Comparison of ENCODE assay signal across 12 mouse cellular contexts in the genomic region with DNA sequence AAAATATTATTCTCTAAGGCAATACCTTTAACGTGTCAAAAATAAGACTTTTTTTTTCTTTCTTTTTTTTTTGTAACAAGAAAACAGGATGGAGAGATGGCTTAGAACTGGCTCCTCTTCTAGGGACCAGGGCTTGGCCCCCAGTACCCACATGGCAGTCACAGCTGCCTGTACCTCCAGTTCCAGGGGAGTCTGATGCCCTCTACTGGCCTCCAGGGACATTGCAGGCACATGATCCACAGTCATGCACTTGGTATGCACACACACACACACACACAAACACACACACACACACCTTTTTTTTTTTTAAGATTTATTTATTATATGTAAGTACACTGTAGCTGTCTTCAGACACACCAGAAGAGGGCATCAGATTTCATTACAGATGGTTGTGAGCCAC. TPM values are rescaled to one million over a fixed set of nuclear protein-coding genes. Genes with fewer than 3 reads are reported as not detected.
DNase-seq lines count a peak whose midpoint lies in the region; ATAC-seq and TF ChIP-seq lines count a peak whose summit lies in the region.
"Had no signal": no experiment of that assay in that cellular context is flagged by ENCODE, and none has a peak within 500 bp of the region (broad histone marks: within the 10 kb centered on the region; RNA-seq: fewer than 3 reads in every experiment).

No protein-coding gene starts in this region.

- no peaks in the 10 kb centered on the region for H3K27me3 ChIP-seq in forebrain, embryonic 14.5 days (replicated peaks; ENCODE audit: control insufficient read depth, insufficient read depth, low read length)
- H3K27me3 ChIP-seq in forebrain, embryonic 13.5 days, result no peaks in the 10 kb centered on the region
- H3K27me3 ChIP-seq in midbrain, embryonic 14.5 days (ENCODE audit: control insufficient read depth, insufficient read depth, low read length), result no peaks in the 10 kb centered on the region
- no peaks in the 10 kb centered on the region for H3K27me3 ChIP-seq in midbrain, embryonic 16.5 days (ENCODE audit: control insufficient read depth, insufficient read depth, low read depth, low read length)
- H3K27me3 ChIP-seq: hindbrain, embryonic 12.5 days; limb, embryonic 13.5 days; neural tube, embryonic 13.5 days had no signal

- peak; percentile 13 for DNase-seq in forebrain, embryonic 14.5 days (ENCODE audit: low spot score)
- DNase-seq in midbrain, embryonic 14.5 days, result peak; percentile 26
- peak; percentile 64 for DNase-seq in naive thymus-derived CD4-positive, alpha-beta T cell, adult 2 months (ENCODE audit: low read depth)
- no peak for DNase-seq in layer of hippocampus, adult 8-10 months (ENCODE audit: low spot score in 2 of 2)
- DNase-seq in kidney, adult 11 months, result no peak

- TF ChIP-seq POLR2A in bone marrow, adult 2 months (IDR thresholded peaks at IDR 0.05; ENCODE audit: borderline replicate concordance, control insufficient read depth, low read depth, low read length), result no peak

- TF ChIP-seq CTCF in bone marrow, adult 2 months (IDR thresholded peaks at IDR 0.05; ENCODE audit: control insufficient read depth, insufficient read depth, low read length), result peak; percentile 78

- no peak for ATAC-seq in forebrain, embryonic 14.5 days
- no peak for ATAC-seq in forebrain, embryonic 13.5 days
- no peak for ATAC-seq in midbrain, embryonic 14.5 days (ENCODE audit: low FRiP score, low TSS enrichment)
- no peak for ATAC-seq in midbrain, embryonic 16.5 days

- no peak overlapping the region for H3K9ac ChIP-seq in forebrain, embryonic 14.5 days (ENCODE audit: low read length)
- no peak overlapping the region for H3K9ac ChIP-seq in forebrain, embryonic 13.5 days
- H3K9ac ChIP-seq in midbrain, embryonic 14.5 days (replicated peaks; ENCODE audit: low read length), result no peak overlapping the region
- no peak overlapping the region for H3K9ac ChIP-seq in midbrain, embryonic 16.5 days (ENCODE audit: low read depth, low read length)
- H3K9ac ChIP-seq: hindbrain, embryonic 12.5 days; limb, embryonic 13.5 days; neural tube, embryonic 13.5 days had no signal

- no peak overlapping the region for H3K27ac ChIP-seq in forebrain, embryonic 14.5 days (ENCODE audit: low read depth, low read length)
- H3K27ac ChIP-seq in forebrain, embryonic 13.5 days, result no peak overlapping the region
- no peak overlapping the region for H3K27ac ChIP-seq in midbrain, embryonic 14.5 days (replicated peaks; ENCODE audit: low read depth, low read length)
- H3K27ac ChIP-seq in midbrain, embryonic 16.5 days (ENCODE audit: low read length), result no peak overlapping the region
- no peak overlapping the region for H3K27ac ChIP-seq in bone marrow, adult 2 months (ENCODE audit: control insufficient read depth, insufficient read depth, low read depth, low read length, poor library complexity)
- H3K27ac ChIP-seq: hindbrain, embryonic 12.5 days; limb, embryonic 13.5 days; neural tube, embryonic 13.5 days had no signal

- H3K4me1 ChIP-seq in forebrain, embryonic 14.5 days (ENCODE audit: control insufficient read depth, insufficient read depth, low read length), result no peaks in the 10 kb centered on the region
- H3K4me1 ChIP-seq in forebrain, embryonic 13.5 days, result no peaks in the 10 kb centered on the region
- no peaks in the 10 kb centered on the region for H3K4me1 ChIP-seq in midbrain, embryonic 14.5 days (ENCODE audit: control insufficient read depth, insufficient read depth, low read length)
- no peaks in the 10 kb centered on the region for H3K4me1 ChIP-seq in midbrain, embryonic 16.5 days (ENCODE audit: control insufficient read depth, insufficient read depth, low read length)
- peaks cover 6% of the 10 kb centered on the region; the same call in 1 of the 2 replicates for H3K4me1 ChIP-seq in bone marrow, adult 2 months (ENCODE audit: control insufficient read depth, insufficient read depth, low read length)
- H3K4me1 ChIP-seq: hindbrain, embryonic 12.5 days; limb, embryonic 13.5 days; neural tube, embryonic 13.5 days had no signal

- H3K4me2 ChIP-seq in forebrain, embryonic 14.5 days (ENCODE audit: low read length), result no peak overlapping the region
- H3K4me2 ChIP-seq in forebrain, embryonic 13.5 days, result no peak overlapping the region
- H3K4me2 ChIP-seq in midbrain, embryonic 14.5 days (ENCODE audit: low read length), result no peak overlapping the region
- H3K4me2 ChIP-seq in midbrain, embryonic 16.5 days (ENCODE audit: low read length), result no peak overlapping the region
- H3K4me2 ChIP-seq: hindbrain, embryonic 12.5 days; limb, embryonic 13.5 days; neural tube, embryonic 13.5 days had no signal

- WGBS in forebrain, embryonic 14.5 days, result 94% methylated on average over 1 of the region's 1 CpGs
- 83% methylated on average over 1 of the region's 1 CpGs for WGBS in forebrain, embryonic 13.5 days
- WGBS in midbrain, embryonic 14.5 days, result 95% methylated on average over 1 of the region's 1 CpGs
- WGBS in midbrain, embryonic 16.5 days, result 89% methylated on average over 1 of the region's 1 CpGs
- 84% methylated on average over 1 of the region's 1 CpGs for WGBS in bone marrow, adult 2 months

- no peaks in the 10 kb centered on the region for H3K9me3 ChIP-seq in forebrain, embryonic 14.5 days (replicated peaks; ENCODE audit: control insufficient read depth, low read length)
- H3K9me3 ChIP-seq in forebrain, embryonic 13.5 days (replicated peaks), result no peaks in the 10 kb centered on the region
- H3K9me3 ChIP-seq in midbrain, embryonic 14.5 days (ENCODE audit: control insufficient read depth, low read length), result no peaks in the 10 kb centered on the region
- H3K9me3 ChIP-seq in midbrain, embryonic 16.5 days (replicated peaks; ENCODE audit: control insufficient read depth, low read length, poor library complexity, severe bottlenecking), result no peaks in the 10 kb centered on the region
- H3K9me3 ChIP-seq: hindbrain, embryonic 12.5 days; limb, embryonic 13.5 days; neural tube, embryonic 13.5 days had no signal

- H3K36me3 ChIP-seq in forebrain, embryonic 14.5 days (ENCODE audit: control insufficient read depth, insufficient read depth, low read length), result peaks cover 54% of the 10 kb centered on the region
- H3K36me3 ChIP-seq in forebrain, embryonic 13.5 days (ENCODE audit: poor library complexity, severe bottlenecking), result peaks cover 64% of the 10 kb centered on the region
- peaks cover 57% of the 10 kb centered on the region for H3K36me3 ChIP-seq in midbrain, embryonic 14.5 days (ENCODE audit: control insufficient read depth, insufficient read depth, low read length)
- H3K36me3 ChIP-seq in midbrain, embryonic 16.5 days (ENCODE audit: control insufficient read depth, insufficient read depth, low read length), result peaks cover 26% of the 10 kb centered on the region; the same call in 1 of the 2 replicates

- no peak overlapping the region for H3K4me3 ChIP-seq in forebrain, embryonic 14.5 days (ENCODE audit: low read depth, low read length)
- H3K4me3 ChIP-seq in forebrain, embryonic 13.5 days, result no peak overlapping the region
- H3K4me3 ChIP-seq in midbrain, embryonic 14.5 days (replicated peaks; ENCODE audit: low read depth, low read length), result no peak overlapping the region
- no peak overlapping the region for H3K4me3 ChIP-seq in midbrain, embryonic 16.5 days (ENCODE audit: low read depth, low read length)
- H3K4me3 ChIP-seq in bone marrow, adult 2 months (replicated peaks; ENCODE audit: control insufficient read depth, low read depth, low read length), result no peak overlapping the region
- H3K4me3 ChIP-seq: erythroblast, embryonic 14.5 days; hindbrain, embryonic 12.5 days; limb, embryonic 13.5 days; neural tube, embryonic 13.5 days had no signal

RNA-seq across cellular contexts. Expression of gene Kif1bp, which starts 20.5 kb away (rescaled TPM):
- 74.4 and 74.9 TPM in 2 replicates for polyA plus RNA-seq in forebrain, embryonic 14.5 days (2014; fragmentation: Nextera tagmentation; extraction: Ambion mirVana)
- polyA plus RNA-seq in forebrain, embryonic 13.5 days (2015; fragmentation: Nextera tagmentation; extraction: Ambion mirVana), result 52.1 and 54.5 TPM in 2 replicates
- 75.3 and 85.3 TPM in 2 replicates for polyA plus RNA-seq in midbrain, embryonic 14.5 days (2014; fragmentation: Nextera tagmentation; extraction: Ambion mirVana)
- polyA plus RNA-seq in midbrain, embryonic 16.5 days (2015; fragmentation: Nextera tagmentation; extraction: Ambion mirVana), result 72.0 and 72.9 TPM in 2 replicates
- polyA plus RNA-seq in bone marrow, adult 2 months (2011; ENCODE audit: insufficient read depth, insufficient read length, low replicate concordance, missing spikeins), result 6.1 TPM in 2 replicates
- 100 to 1,000 TPM; 187 to 202 (median 195) TPM for total RNA-seq in layer of hippocampus, adult 8-10 months (2022)

RNA-seq across cellular contexts. Expression of gene Srgn, which starts 30.5 kb away (rescaled TPM):
- polyA plus RNA-seq in forebrain, embryonic 14.5 days (2014; fragmentation: Nextera tagmentation; extraction: Ambion mirVana), result 7.5 and 10.3 TPM in 2 replicates
- 5.9 and 6.0 TPM in 2 replicates for polyA plus RNA-seq in forebrain, embryonic 13.5 days (2015; fragmentation: Nextera tagmentation; extraction: Ambion mirVana)
- 5.4 and 11.4 TPM in 2 replicates for polyA plus RNA-seq in midbrain, embryonic 14.5 days (2014; fragmentation: Nextera tagmentation; extraction: Ambion mirVana)
- 9.4 and 9.6 TPM in 2 replicates for polyA plus RNA-seq in midbrain, embryonic 16.5 days (2015; fragmentation: Nextera tagmentation; extraction: Ambion mirVana)
- 68.7 and 72.9 TPM in 2 replicates for polyA plus RNA-seq in bone marrow, adult 2 months (2011; ENCODE audit: insufficient read depth, insufficient read length, low replicate concordance, missing spikeins)
- total RNA-seq in layer of hippocampus, adult 8-10 months (2022), result 10 to 100 TPM in 2 of 4 experiments, 1 to 10 TPM in 2; 7.1 to 29.2 (median 16.0) TPM

RNA-seq across cellular contexts. Expression of gene Ddx21, which starts 44.3 kb away (rescaled TPM):
- polyA plus RNA-seq in forebrain, embryonic 14.5 days (2014; fragmentation: Nextera tagmentation; extraction: Ambion mirVana), result 20.6 and 22.5 TPM in 2 replicates
- 23.8 and 24.5 TPM in 2 replicates for polyA plus RNA-seq in forebrain, embryonic 13.5 days (2015; fragmentation: Nextera tagmentation; extraction: Ambion mirVana)
- 16.8 and 23.7 TPM in 2 replicates for polyA plus RNA-seq in midbrain, embryonic 14.5 days (2014; fragmentation: Nextera tagmentation; extraction: Ambion mirVana)
- 14.2 and 14.9 TPM in 2 replicates for polyA plus RNA-seq in midbrain, embryonic 16.5 days (2015; fragmentation: Nextera tagmentation; extraction: Ambion mirVana)
- 22.0 and 36.6 TPM in 2 replicates for polyA plus RNA-seq in bone marrow, adult 2 months (2011; ENCODE audit: insufficient read depth, insufficient read length, low replicate concordance, missing spikeins)
- 10 to 100 TPM; 21.2 to 28.9 (median 23.2) TPM for total RNA-seq in layer of hippocampus, adult 8-10 months (2022)

Comparison
In these comparisons a context has a peak if more than half of its experiments do, and no peak if none do; other contexts are left out.
1. DNase-seq: peak in forebrain, embryonic 14.5 days (single experiment), midbrain, embryonic 14.5 days (single experiment) and naive thymus-derived CD4-positive, alpha-beta T cell, adult 2 months (single experiment); none in layer of hippocampus, adult 8-10 months (0 of 2) and kidney, adult 11 months (single experiment).